Mouse (Mus musculus) thymus, postnatal 4 days (tissue): ENCODE results near the gene Chac1.

Source experiments
- DNase-seq: peaks from one replicate; pipeline ENCODE4 v3.0.0; 2021

Chac1 gene

DNA sequence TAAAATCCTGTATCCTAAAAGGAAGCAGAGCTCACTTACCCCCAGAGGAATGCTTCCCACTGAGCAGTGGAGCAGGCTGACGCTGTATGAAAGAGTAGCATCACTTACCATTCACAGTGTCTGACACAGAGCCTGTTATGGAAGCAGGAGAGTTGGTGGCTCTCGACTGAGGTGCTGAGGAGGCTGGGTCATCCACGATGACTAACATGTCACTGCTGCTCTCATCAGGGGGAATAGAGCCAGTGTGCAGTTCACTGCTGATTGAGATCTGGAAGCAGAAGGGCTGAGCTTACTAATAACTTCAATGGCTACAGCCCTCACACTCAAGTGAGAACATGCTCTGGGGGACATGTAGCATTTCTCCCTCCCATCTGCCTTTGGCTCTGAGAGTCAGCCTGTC lies 28.4 kb downstream of the Chac1 start:
- DNase-seq: no peak

DNA sequence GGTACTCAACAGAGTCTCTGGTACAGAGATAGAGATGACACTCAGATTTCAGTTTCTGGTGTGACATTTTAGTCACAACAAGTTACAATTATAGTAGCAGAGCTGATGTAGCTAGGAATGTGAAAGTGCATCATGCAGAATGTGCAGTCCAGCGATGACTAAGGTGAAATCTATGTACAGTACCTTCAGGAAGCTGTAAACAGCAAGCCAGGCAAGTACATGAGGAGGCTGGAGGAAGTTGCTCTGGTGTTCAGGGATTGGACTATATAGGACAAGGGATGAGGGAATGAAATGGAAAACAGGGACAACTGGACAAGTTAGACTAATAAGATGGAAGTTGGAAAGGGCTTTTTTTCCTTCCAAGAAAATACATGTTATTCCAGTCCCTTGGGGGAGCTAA lies 37.2 kb downstream of the Chac1 start:
- no peak for DNase-seq

DNA sequence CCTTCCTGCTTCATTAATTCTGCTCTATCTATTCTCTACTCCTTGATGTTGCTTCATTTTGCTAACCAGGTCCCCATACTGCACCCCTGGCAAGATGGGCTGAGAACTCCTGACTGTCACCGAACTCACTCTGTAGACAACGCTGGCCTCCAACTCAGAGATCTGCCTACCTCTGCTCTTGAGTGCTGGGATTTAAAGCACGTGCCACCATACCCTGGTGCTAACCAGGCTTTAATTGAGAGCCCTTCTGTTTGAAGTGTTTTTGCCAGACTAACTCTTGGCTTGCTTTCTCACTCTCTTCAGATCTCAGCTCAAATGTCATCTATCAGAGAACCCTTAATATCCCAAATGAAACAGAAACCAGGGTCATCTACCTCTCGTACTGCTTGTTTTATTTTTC lies 39.0 kb downstream of the Chac1 start:
- no peak for DNase-seq

DNA sequence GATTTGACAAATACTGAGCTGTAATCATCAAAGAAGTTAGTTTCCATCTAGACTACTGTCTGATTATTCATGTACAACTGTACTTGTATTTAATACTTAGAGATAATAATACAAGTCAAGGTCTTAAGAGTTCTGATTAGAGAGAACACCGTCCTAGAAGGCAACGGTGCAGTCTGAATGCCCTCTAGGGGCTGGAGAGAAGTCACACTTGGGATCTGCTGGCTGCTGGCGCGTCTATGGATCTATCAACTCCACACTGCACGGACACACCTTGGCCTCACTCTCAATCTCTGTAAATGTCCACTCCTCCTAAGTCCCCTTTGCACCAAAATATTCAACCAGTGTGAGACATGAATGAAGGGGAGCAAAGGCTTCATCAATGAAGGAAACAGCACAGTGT lies 47.2 kb downstream of the Chac1 start:
- no peak for DNase-seq

DNA sequence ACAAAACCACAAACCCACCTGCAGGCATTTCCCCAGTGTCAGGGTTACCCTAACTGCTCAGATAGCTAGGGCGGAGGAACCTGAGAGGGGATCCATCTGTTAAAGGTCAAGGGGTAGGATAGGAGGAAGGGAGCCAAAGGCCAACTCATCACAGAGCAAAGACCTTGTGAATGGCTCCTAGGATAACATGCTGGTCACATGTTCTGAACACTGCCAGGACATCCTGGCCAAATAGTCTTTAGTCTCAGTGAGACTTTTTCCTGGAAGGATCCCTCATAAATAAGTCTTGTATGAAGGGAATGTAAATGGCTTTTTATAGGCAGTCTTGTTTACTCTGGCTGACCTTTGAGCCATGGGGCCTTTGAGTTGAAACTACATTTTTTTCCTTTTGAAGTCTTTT lies 47.6 kb downstream of the Chac1 start:
- no peak for DNase-seq

DNA sequence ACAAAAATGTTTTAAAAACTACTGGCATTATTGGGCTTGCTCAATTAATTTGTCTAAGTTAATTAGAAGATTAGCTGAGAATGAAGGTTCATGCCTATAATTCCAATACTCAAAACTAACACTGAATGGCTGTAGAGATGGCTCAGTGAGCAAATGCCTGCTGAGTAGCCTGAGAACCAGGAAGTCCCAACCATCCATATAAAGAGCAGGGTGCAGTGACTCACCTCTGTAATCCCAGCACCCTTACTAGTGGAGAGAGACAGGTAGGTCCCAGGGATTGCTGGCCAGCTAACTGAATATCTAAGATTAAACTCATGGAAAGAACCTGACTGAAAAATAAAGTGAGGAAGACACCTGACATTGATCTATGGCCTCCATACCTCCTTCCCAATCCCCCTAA lies 48.3 kb downstream of the Chac1 start:
- DNase-seq: no peak
